Mouse (Mus musculus): ENCODE data around the gene Ezh1.

Gene Ezh1

DNA sequence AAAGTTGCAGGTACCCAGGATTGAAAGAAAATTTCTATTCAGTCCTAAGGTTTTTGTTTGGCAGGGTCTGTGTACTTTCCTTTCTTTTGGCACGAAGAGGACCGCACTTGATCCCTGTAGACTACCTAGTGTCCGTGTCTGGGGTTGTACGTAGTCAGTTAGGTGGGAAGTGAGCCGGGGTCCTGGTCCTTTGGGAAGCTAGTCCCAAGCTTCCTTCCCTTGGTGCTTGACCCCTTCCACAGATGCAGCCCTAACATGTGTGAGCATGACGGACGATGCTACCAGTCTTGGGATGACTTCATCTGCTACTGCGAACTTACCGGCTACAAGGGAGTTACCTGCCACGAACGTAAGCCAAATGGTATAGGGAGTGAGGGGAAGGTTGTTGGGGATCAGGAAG, 44.3 kb downstream of the Ezh1 start:
- no peak for DNase-seq (ENCODE audit: low read depth, low spot score)

GRCm38 (mm10) chr11:101180846-101181740, 45.2 kb downstream of the Ezh1 start:
- peak; percentile 79 for DNase-seq (ENCODE audit: low read depth, low spot score)

DNA sequence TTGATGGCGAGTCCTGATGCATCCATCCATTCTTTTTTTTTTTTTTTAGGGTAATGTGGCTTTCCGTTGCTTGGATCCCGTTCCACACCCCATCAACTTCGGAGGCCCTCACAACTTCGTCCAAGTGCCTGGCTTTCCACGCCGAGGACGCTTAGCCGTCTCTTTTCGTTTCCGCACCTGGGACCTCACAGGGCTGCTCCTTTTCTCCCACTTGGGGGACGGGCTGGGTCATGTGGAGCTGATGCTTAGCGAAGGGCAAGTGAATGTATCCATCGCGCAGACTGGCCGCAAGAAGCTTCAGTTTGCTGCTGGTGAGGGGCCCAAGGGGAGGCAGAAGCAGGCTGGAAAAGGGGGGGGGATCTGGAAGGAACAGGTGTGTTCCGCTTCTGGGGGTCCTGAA, 46.0 kb downstream of the Ezh1 start:
- no peak for DNase-seq (ENCODE audit: low read depth, low spot score)

DNA sequence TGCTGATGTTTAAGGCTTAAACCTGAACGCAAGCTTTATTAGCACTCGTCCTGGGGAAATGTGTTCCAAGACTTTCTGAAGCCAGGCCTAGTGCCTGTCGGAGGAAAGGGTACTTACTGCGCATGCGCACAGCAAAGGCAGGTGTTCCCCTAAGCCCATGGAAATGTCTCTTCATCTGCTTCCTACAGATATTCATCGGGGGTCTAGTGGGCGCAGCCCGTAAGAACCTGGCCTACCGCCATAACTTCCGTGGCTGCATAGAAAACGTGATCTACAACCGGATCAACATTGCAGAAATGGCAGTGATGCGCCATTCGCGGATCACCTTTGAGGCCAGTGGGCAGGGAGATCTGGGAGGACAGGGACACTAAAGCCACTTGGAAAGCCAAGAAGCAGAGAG, 47.0 kb downstream of the Ezh1 start:
- DNase-seq (ENCODE audit: low read depth, low spot score) = peak; percentile 43

DNA sequence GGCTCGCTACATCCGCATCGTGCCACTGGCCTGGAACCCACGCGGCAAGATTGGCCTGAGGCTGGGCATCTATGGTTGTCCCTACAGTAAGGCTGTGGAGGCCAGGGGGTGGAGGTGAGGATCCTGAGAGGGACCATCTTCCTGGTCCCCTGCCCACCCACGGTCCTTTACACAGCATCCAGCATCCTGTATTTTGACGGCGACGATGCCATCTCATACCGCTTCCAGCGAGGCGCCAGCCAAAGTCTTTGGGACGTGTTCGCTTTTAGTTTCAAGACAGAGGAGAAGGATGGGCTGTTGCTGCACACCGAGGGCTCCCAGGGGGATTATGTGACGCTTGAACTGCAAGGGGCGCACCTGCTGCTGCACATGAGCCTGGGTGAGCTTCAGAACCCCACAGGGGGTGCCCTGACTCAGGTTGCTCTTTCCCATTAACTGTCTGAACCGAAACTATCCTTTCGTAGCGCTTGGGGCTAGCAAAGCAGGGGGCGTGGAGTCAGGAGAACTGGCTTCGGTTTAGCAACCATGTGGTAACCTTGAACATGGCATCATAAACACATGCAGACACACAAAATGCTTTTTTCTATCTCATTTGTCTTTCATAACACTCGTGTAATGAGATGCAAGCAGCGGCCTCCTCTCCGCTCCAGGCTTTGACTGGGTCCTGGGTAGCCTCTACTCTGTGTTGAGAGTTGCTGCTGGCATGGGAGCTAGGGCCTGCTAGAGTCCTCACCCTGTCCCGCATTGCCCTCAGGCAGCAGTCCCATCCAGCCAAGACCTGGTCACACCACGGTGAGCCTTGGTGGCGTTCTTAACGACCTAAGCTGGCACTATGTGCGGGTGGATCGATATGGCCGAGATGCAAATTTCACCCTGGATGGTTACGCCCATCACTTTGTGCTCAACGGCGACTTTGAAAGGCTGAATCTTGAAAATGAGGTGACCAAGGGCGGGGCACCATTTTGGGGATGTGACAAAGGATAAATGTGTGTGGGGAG, 47.9 kb downstream of the Ezh1 start:
- no peak for DNase-seq (ENCODE audit: low read depth, low spot score)

GRCm38 (mm10) chr11:101176933-101177773, 49.1 kb downstream of the Ezh1 start:
- DNase-seq (ENCODE audit: low read depth, low spot score) = peak; percentile 68

DNA sequence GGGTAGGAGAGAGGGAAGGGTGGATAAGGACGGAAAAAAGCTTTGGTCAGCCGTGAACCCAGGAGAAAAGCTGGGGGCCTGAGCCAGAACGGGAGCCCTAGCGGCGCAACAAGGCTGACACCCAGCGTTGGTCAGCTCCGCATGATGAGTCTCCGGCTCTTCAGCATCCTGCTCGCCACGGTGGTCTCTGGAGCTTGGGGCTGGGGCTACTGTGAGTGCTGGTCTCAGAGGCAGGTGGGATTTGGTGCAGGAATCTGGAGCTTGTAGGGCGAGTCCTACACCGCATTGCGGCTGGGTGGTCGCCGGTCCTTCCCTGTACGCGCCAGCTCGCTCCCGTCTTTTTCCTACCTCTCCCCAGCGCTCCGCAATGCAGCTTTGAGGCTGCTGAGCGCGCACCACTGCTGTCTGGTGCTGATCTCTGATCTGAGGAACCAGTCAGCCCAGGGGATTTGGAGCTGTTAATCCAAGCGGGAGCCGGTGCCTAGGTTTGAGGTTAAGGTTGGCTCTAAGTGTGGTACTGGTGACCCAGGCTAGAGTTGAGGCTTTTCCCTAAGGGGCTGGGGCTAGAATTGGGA, 50.1 kb downstream of the Ezh1 start:
- peak; percentile 41 for DNase-seq (ENCODE audit: low read depth, low spot score)

DNA sequence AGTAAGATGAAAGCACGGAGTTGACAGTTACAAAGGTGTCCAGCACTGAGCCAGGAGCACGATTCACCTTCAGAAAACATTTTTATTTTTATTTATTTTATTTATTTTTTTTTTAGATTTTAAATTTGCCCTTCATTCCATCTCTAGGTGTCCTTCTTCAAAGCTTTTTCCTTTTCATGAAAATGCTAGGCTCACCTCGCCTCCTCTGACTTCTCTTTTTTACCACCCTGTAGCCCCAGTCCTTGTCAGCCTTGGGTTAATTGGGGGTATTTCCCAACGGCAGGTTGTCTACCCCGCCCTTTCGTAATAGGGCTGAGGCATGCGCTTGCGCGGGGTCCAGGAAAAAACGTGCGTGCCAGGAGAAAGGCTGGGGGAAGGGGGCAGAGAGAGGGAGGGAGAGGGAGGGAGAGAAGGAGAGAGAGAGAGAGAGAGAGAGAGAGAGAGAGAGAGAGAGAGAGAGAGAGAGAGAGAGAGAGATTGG, 50.6 kb downstream of the Ezh1 start:
- DNase-seq (ENCODE audit: low read depth, low spot score) = no peak

- no peak for DNase-seq (ENCODE audit: low read depth, low spot score)
Observed at GRCm38 (mm10) chr11:101174851-101175628, 51.2 kb downstream of the Ezh1 start, which contains the start of gene Ccr10. Gene Ccr10, minus strand, starts transcription at chr11:101175443.

DNA sequence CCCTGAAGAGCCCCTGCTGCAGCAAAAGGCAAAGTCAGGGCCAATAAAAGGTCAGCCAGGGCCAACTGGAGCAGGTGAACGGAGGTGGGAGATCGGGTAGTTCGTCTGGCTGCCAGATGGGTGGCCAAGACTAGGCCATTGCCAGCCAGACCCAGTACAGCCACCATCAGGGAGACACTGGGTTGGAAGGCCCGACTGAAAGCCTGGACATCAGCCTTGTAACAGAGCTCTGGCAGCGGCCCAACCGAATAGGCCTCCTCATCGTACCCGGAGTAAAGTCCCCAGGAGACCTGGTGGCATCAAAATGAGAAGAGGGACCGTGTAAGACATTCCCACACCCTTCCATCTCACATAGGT, 51.9 kb downstream of the Ezh1 start:
- no peak for DNase-seq (ENCODE audit: low read depth, low spot score)

- DNase-seq (ENCODE audit: low read depth, low spot score) = peak; percentile 81
Observed at GRCm38 (mm10) chr11:101173631-101174388, 52.5 kb downstream of the Ezh1 start.

GRCm38 (mm10) chr11:101173112-101173511, 53.2 kb downstream of the Ezh1 start:
- DNase-seq (ENCODE audit: low read depth, low spot score) = no peak

DNA sequence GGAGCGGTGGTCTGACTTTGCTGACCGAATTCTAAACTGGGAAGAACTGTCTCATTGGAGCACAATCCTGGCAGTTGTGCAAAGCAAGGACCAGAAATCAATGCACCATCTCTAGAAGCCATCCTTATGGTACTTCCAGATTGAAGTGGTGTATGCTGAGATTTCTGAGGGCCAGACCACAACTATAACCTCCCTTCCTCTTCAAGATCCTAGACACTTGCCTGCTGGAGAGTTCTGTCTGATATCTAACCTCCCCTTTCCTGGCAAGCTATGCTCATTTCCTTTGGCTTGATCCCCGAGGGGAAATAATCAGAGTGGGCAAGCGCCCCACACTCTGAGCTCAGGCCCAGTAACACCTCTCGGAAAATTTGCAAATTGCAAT, 53.8 kb downstream of the Ezh1 start:
- DNase-seq (ENCODE audit: low read depth, low spot score) = no peak

GRCm38 (mm10) chr11:101171721-101172433, 54.4 kb downstream of the Ezh1 start:
- DNase-seq (ENCODE audit: low read depth, low spot score) = peak; percentile 90

DNA sequence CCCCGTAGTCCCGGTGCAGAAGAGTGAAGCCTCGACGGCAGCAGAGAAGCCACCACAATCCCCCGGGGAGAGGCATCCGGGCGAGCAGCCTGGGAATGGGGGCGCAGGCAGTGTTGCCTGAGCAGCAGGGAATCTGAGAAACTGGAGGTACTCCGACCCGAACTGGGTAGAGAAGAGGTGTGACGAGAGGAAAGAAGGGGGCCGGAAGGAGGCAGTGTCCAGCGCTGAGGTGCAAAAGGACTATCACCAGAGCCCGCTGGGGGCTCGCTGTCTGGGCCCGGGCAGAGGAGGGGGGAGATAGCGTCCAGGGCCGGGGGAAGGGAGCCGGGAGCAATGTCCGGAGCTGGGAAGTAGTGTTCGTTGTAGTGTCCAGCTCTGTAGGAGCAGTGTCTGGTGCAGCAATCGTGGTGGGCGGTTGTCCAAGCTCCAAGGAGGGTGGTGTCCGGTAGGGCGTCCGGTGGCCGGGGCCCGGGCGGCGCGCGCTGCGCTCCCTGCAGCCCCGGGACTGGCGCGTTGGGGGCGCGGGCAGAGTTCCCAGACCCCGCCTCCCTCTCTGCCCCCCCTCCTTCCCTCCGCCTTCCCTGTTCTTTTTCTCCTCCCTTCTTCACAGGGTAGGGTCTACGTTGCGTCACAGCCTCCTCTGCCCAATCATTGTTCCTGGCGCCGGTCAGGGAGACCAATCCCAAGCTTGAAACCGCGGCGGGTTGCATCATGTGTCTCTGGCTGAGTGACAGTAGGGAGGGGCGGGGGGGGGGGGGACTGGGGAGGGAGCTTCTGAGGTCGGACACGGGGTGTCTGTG, 55.3 kb downstream of the Ezh1 start, which contains the start of gene Plekhh3:
Gene Plekhh3 (minus strand): TSS at position 541 of the 800 bp plus-strand sequence.
- DNase-seq (ENCODE audit: low read depth, low spot score) = peak; percentile 99

DNA sequence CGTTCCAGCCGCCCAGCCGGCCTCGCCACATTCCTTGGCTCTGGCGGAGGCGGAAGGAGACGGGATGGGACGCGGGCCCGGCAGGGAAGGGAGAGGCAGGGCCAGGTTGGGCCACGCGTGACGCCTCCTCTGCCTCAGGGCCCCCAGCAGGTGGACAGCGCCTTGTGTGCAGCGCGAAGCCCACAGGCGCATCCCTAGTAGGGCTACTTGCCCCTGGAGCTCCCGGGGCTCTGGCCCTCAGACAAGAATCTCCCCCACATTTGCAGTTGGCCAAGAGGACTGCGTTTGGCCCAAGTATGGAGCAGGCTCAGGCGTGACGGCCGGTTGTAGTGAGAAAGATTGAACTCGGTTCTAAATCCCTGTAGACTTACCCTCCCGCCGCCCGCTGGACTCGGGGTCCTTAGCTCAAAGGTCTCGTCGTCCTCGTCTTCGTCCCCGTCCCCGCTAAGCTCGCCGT, 55.9 kb downstream of the Ezh1 start, which contains the start of gene Cntnap1:
Gene Cntnap1 (plus strand): TSS at position 170 of the 457 bp plus-strand sequence.
- peak; percentile 50 for DNase-seq (ENCODE audit: low read depth, low spot score)

- no peak for DNase-seq (ENCODE audit: low read depth, low spot score)
Observed at GRCm38 (mm10) chr11:101169301-101170107, 56.8 kb downstream of the Ezh1 start.

All from R1 (cell line).